In genomic region chr3:9886077-9886476, GRCm38 (mm10) we compare ENCODE assay signal across 10 mouse cellular contexts.
DNase-seq lines count a peak whose midpoint lies in the region; ATAC-seq and TF ChIP-seq lines count a peak whose summit lies in the region.
"Had no signal": no experiment of that assay in that cellular context is flagged by ENCODE, and none has a peak within 500 bp of the region (broad histone marks: within the 10 kb centered on the region; RNA-seq: fewer than 3 reads in every experiment).

No protein-coding gene starts in this region.

- no peaks in the 10 kb centered on the region; the same call in 1 of the 2 replicates for H3K27me3 ChIP-seq in neural tube, embryonic 13.5 days
- H3K27me3 ChIP-seq in neural tube, embryonic 15.5 days (replicated peaks) = no peaks in the 10 kb centered on the region
- H3K27me3 ChIP-seq in forebrain, embryonic 14.5 days (replicated peaks; ENCODE audit: control insufficient read depth, insufficient read depth, low read length) = no peaks in the 10 kb centered on the region
- H3K27me3 ChIP-seq: liver, embryonic 13.5 days had no signal

- 0 out of 2 replicates have a peak, but pooled peaks have one; percentile 41 for ATAC-seq in neural tube, embryonic 13.5 days (ENCODE audit: low read depth)
- ATAC-seq in neural tube, embryonic 15.5 days (ENCODE audit: low FRiP score) = no peak
- peak; percentile 57; the same call in 1 of the 2 replicates for ATAC-seq in forebrain, embryonic 14.5 days

- WGBS in neural tube, embryonic 13.5 days = 75% methylated on average over 4 of the region's 4 CpGs
- 56% methylated on average over 4 of the region's 4 CpGs for WGBS in neural tube, embryonic 15.5 days
- WGBS in forebrain, embryonic 14.5 days = 39% methylated on average over 4 of the region's 4 CpGs

- peaks cover 11% of the 10 kb centered on the region for H3K4me1 ChIP-seq in neural tube, embryonic 13.5 days (replicated peaks)
- H3K4me1 ChIP-seq in neural tube, embryonic 15.5 days = peaks cover 14% of the 10 kb centered on the region
- H3K4me1 ChIP-seq in forebrain, embryonic 14.5 days (ENCODE audit: control insufficient read depth, insufficient read depth, low read length) = peaks cover 14% of the 10 kb centered on the region
- H3K4me1 ChIP-seq: embryonic facial prominence, embryonic 13.5 days had no signal

- TF ChIP-seq CTCF in layer of hippocampus, adult 2 months (conservative IDR thresholded peaks at IDR 0.05) = no peak

- no peaks in the 10 kb centered on the region for H3K36me3 ChIP-seq in neural tube, embryonic 13.5 days
- H3K36me3 ChIP-seq in neural tube, embryonic 15.5 days = no peaks in the 10 kb centered on the region
- no peaks in the 10 kb centered on the region for H3K36me3 ChIP-seq in forebrain, embryonic 14.5 days (ENCODE audit: control insufficient read depth, insufficient read depth, low read length)
- H3K36me3 ChIP-seq: embryonic facial prominence, embryonic 13.5 days; liver, embryonic 13.5 days had no signal

- no peaks in the 10 kb centered on the region for H3K9me3 ChIP-seq in neural tube, embryonic 13.5 days
- no peaks in the 10 kb centered on the region for H3K9me3 ChIP-seq in neural tube, embryonic 15.5 days (replicated peaks)
- no peaks in the 10 kb centered on the region for H3K9me3 ChIP-seq in forebrain, embryonic 14.5 days (replicated peaks; ENCODE audit: control insufficient read depth, low read length)
- H3K9me3 ChIP-seq: embryonic facial prominence, embryonic 13.5 days; liver, embryonic 13.5 days had no signal

- DNase-seq in layer of hippocampus, adult 2 months (ENCODE audit: low spot score in 2 of 2) = no peak
- DNase-seq in layer of hippocampus, postnatal 10 days (ENCODE audit: low spot score in 2 of 2) = no peak
- peak; percentile 35 for DNase-seq in forebrain, embryonic 14.5 days (ENCODE audit: low spot score)
- DNase-seq in natural killer cell, adult 2 months (ENCODE audit: low spot score in 2 of 2) = no peak
- no peak for DNase-seq in embryo, embryonic 11 days
- DNase-seq: liver, embryonic 13.5 days had no signal

- no peak overlapping the region for H3K4me2 ChIP-seq in neural tube, embryonic 13.5 days
- no peak overlapping the region for H3K4me2 ChIP-seq in neural tube, embryonic 15.5 days
- H3K4me2 ChIP-seq in forebrain, embryonic 14.5 days (ENCODE audit: low read length) = no peak overlapping the region
- H3K4me2 ChIP-seq: embryonic facial prominence, embryonic 13.5 days; liver, embryonic 13.5 days had no signal

- no peak overlapping the region for H3K4me3 ChIP-seq in layer of hippocampus, adult 2 months
- H3K4me3 ChIP-seq in neural tube, embryonic 13.5 days = no peak overlapping the region
- no peak overlapping the region for H3K4me3 ChIP-seq in neural tube, embryonic 15.5 days (replicated peaks)
- H3K4me3 ChIP-seq in forebrain, embryonic 14.5 days (ENCODE audit: low read depth, low read length) = no peak overlapping the region
- H3K4me3 ChIP-seq: embryonic facial prominence, embryonic 13.5 days; left cerebral cortex, adult 2 months; liver, embryonic 13.5 days had no signal

- H3K27ac ChIP-seq in layer of hippocampus, adult 2 months = peak overlapping the region; percentile 71
- no peak overlapping the region for H3K27ac ChIP-seq in neural tube, embryonic 13.5 days (replicated peaks)
- H3K27ac ChIP-seq in neural tube, embryonic 15.5 days (replicated peaks) = no peak overlapping the region
- no peak overlapping the region for H3K27ac ChIP-seq in forebrain, embryonic 14.5 days (ENCODE audit: low read depth, low read length)
- H3K27ac ChIP-seq: embryonic facial prominence, embryonic 13.5 days; liver, embryonic 13.5 days had no signal

- no peak overlapping the region for H3K9ac ChIP-seq in neural tube, embryonic 13.5 days
- no peak overlapping the region for H3K9ac ChIP-seq in neural tube, embryonic 15.5 days (replicated peaks)
- H3K9ac ChIP-seq in forebrain, embryonic 14.5 days (ENCODE audit: low read length) = no peak overlapping the region
- H3K9ac ChIP-seq: embryonic facial prominence, embryonic 13.5 days; liver, embryonic 13.5 days had no signal
